Mouse (Mus musculus): ENCODE measurements around the gene Acp6. TPM values are rescaled to one million over a fixed set of nuclear protein-coding genes. Genes with fewer than 3 reads are reported as not detected.

The Acp6 gene
- total and polyA plus RNA-seq, 3 experiments, result 34.4 to 66.9 TPM; not detected in 1

- no peak for DNase-seq (ENCODE audit: low read depth, low spot score)
- H3K27ac ChIP-seq (ENCODE audit: control insufficient read depth, low read depth, low read length), result no peak overlapping the region
- no peaks in the 10 kb centered on the region for H3K27me3 ChIP-seq (ENCODE audit: control insufficient read depth in 1 of 2, insufficient read depth in 2 of 2, low read length in 2 of 2)
- H3K4me3 ChIP-seq (ENCODE audit: control insufficient read depth in 1 of 2, insufficient read depth in 1 of 2, low read depth in 2 of 2, low read length in 2 of 2), result no peak overlapping the region
- TF ChIP-seq RAD21 (IDR thresholded peaks at IDR 0.05; ENCODE audit: low read depth, low read length) (no peak), BHLHE40 (IDR thresholded peaks at IDR 0.05; ENCODE audit: borderline replicate concordance, low read depth, low read length) (no peak), ETS1 (IDR thresholded peaks at IDR 0.05; ENCODE audit: low read depth, low read length) (no peak), POLR2A (IDR thresholded peaks at IDR 0.05; ENCODE audit: control insufficient read depth in 1 of 2, insufficient read depth in 1 of 2, low read depth in 1 of 2, low read length in 2 of 2, poor library complexity in 1 of 2) (0 out of 4 replicates have a peak, but pooled peaks of 1 of the 2 experiments have one; percentile 7)
- no peaks in the 10 kb centered on the region for H3K4me1 ChIP-seq (ENCODE audit: control insufficient read depth in 1 of 2, insufficient read depth in 2 of 2, low read length in 2 of 2)
- H3K36me3 ChIP-seq (ENCODE audit: control insufficient read depth in 1 of 2, insufficient read depth in 2 of 2, low read length in 2 of 2), result peaks cover 0 to 3% of the 10 kb centered on the region in 2 experiments; a peak in 1 of 4 replicates
- H3K79me2 ChIP-seq (ENCODE audit: control insufficient read depth, insufficient read depth, low read length, poor library complexity), result no peaks in the 10 kb centered on the region
- no peaks in the 10 kb centered on the region for H3K9me3 ChIP-seq (replicated peaks; ENCODE audit: insufficient read depth, low read length)
- no peak overlapping the region for H3K9ac ChIP-seq (ENCODE audit: control insufficient read depth, low read depth, low read length, poor library complexity, severe bottlenecking)
These were observed 13.0 kb downstream of the Acp6 start for GRCm38 (mm10) chr3:97171531-97171930.

- no peaks in the 10 kb centered on the region for H3K27me3 ChIP-seq (ENCODE audit: control insufficient read depth in 1 of 2, insufficient read depth in 2 of 2, low read length in 2 of 2)
- no peak overlapping the region for H3K27ac ChIP-seq (ENCODE audit: control insufficient read depth, low read depth, low read length)
- no peak overlapping the region for H3K9ac ChIP-seq (ENCODE audit: control insufficient read depth, low read depth, low read length, poor library complexity, severe bottlenecking)
- no peak overlapping the region for H3K4me3 ChIP-seq (ENCODE audit: control insufficient read depth in 1 of 2, insufficient read depth in 1 of 2, low read depth in 2 of 2, low read length in 2 of 2)
- H3K9me3 ChIP-seq (replicated peaks; ENCODE audit: insufficient read depth, low read length), result no peaks in the 10 kb centered on the region
- no peak for DNase-seq (ENCODE audit: low read depth, low spot score)
- no peaks in the 10 kb centered on the region for H3K4me1 ChIP-seq (ENCODE audit: control insufficient read depth in 1 of 2, insufficient read depth in 2 of 2, low read length in 2 of 2)
- H3K36me3 ChIP-seq (ENCODE audit: control insufficient read depth in 1 of 2, insufficient read depth in 2 of 2, low read length in 2 of 2), result peaks cover 0 to 3% of the 10 kb centered on the region in 2 experiments; a peak in 1 of 4 replicates
- TF ChIP-seq USF1 (IDR thresholded peaks at IDR 0.05; ENCODE audit: low read depth, low read length) (no peak), POLR2AphosphoS5 (IDR thresholded peaks at IDR 0.05; ENCODE audit: borderline replicate concordance, low read depth, low read length) (no peak), MAFK (IDR thresholded peaks at IDR 0.05; ENCODE audit: borderline replicate concordance, low read depth, low read length) (no peak), GABPA (IDR thresholded peaks at IDR 0.05; ENCODE audit: low read depth, low read length) (no peak)
- H3K79me2 ChIP-seq (ENCODE audit: control insufficient read depth, insufficient read depth, low read length, poor library complexity), result no peaks in the 10 kb centered on the region
These were observed 13.7 kb downstream of the Acp6 start for GRCm38 (mm10) chr3:97172231-97172630.

- no peak overlapping the region for H3K9ac ChIP-seq (ENCODE audit: control insufficient read depth, low read depth, low read length, poor library complexity, severe bottlenecking)
- no peak overlapping the region for H3K4me3 ChIP-seq (ENCODE audit: control insufficient read depth in 1 of 2, insufficient read depth in 1 of 2, low read depth in 2 of 2, low read length in 2 of 2)
- no peaks in the 10 kb centered on the region for H3K79me2 ChIP-seq (ENCODE audit: control insufficient read depth, insufficient read depth, low read length, poor library complexity)
- H3K36me3 ChIP-seq (ENCODE audit: control insufficient read depth in 1 of 2, insufficient read depth in 2 of 2, low read length in 2 of 2), result peaks cover 0 to 3% of the 10 kb centered on the region in 2 experiments; a peak in 1 of 4 replicates
- no peaks in the 10 kb centered on the region for H3K27me3 ChIP-seq (ENCODE audit: control insufficient read depth in 1 of 2, insufficient read depth in 2 of 2, low read length in 2 of 2)
- TF ChIP-seq TBP (IDR thresholded peaks at IDR 0.05; ENCODE audit: low read depth, low read length) (no peak), ELF1 (IDR thresholded peaks at IDR 0.05; ENCODE audit: low read depth, low read length) (no peak), MAX (IDR thresholded peaks at IDR 0.05; ENCODE audit: low read length) (no peak)
- H3K27ac ChIP-seq (ENCODE audit: control insufficient read depth, low read depth, low read length), result no peak overlapping the region
- H3K9me3 ChIP-seq (replicated peaks; ENCODE audit: insufficient read depth, low read length), result no peaks in the 10 kb centered on the region
- no peak for DNase-seq (ENCODE audit: low read depth, low spot score)
- H3K4me1 ChIP-seq (ENCODE audit: control insufficient read depth in 1 of 2, insufficient read depth in 2 of 2, low read length in 2 of 2), result no peaks in the 10 kb centered on the region
These were observed 14.1 kb downstream of the Acp6 start for GRCm38 (mm10) chr3:97172632-97173031.

Measured in MEL (cell line).